Mouse (Mus musculus) adrenal gland, postnatal 0 days (tissue): ENCODE results near the gene Pcna. TPM values are rescaled to one million over a fixed set of nuclear protein-coding genes. Genes with fewer than 3 reads are reported as not detected.

ENCODE experiments used
- polyA plus RNA-seq: library from polyadenylated mRNA; unstranded; fragments of >200 nt; fragmentation: Nextera tagmentation; extraction: Ambion mirVana; gene quantifications from 2 replicates; pipeline ENCODE4 v1.2.1, GENCODE M21; 2015

Gene Pcna
- 146 and 173 TPM in 2 replicates for polyA plus RNA-seq

GRCm38 (mm10) chr2:132252542-132253528 lies at the start of gene Pcna:
TSS of gene Pcna (minus strand) at chr2:132253314.

GRCm38 (mm10) chr2:132262879-132263398 lies 9.8 kb upstream of the Pcna start, which contains the start of gene Cds2:
TSS of gene Cds2 (plus strand) at chr2:132263148.

GRCm38 (mm10) chr2:132247539-132248313 lies 5.4 kb downstream of the Pcna start, which contains the start of gene Tmem230:
TSS of gene Tmem230 (minus strand) at chr2:132247807.

Other genes with a start within 250 kb of the Pcna start
- gene Rassf2, start 223.1 kb downstream of the Pcna start, polyA plus RNA-seq = 7.7 and 13.5 TPM in 2 replicates
- gene Slc23a2, start 108.2 kb downstream of the Pcna start, polyA plus RNA-seq = 19.7 and 37.9 TPM in 2 replicates
- gene Tmem230, start 5.5 kb downstream of the Pcna start, polyA plus RNA-seq = 54.0 and 68.1 TPM in 2 replicates
- 20.9 and 30.2 TPM in 2 replicates for gene Cds2, start 9.8 kb upstream of the Pcna start, polyA plus RNA-seq
- 0.15 and 0.32 TPM in 2 replicates for gene Prokr2, start 132.1 kb upstream of the Pcna start, polyA plus RNA-seq